Mouse (Mus musculus) heart, embryonic 11.5 days (tissue): Measurements from ENCODE around the gene Lad1. TPM values are rescaled to one million over a fixed set of nuclear protein-coding genes. Genes with fewer than 3 reads are reported as not detected.

Experiments
- ATAC-seq: fragments of 200-750 bp; cut with Nextera tagmentation; replicated peaks from 2 replicates; pipeline ENCODE4 v1.8.0; 2017; ENCODE audit warnings: moderate library complexity; ENCODE audit not compliant: insufficient number of reproducible peaks, low FRiP score, low TSS enrichment
- H3K27ac ChIP-seq: fragments of 300-500 bp; sonication (generic); 2 replicates; pipeline ENCODE4 v1.5.1; 2014; ENCODE audit warnings: mild to moderate bottlenecking, low read depth, low read length
- H3K27me3 ChIP-seq: fragments of 300-500 bp; sonication (generic); 2 replicates; pipeline ENCODE4 v1.6.1; 2014; ENCODE audit warnings: mild to moderate bottlenecking, low read length, mixed read lengths; ENCODE audit not compliant: control insufficient read depth, insufficient read depth
- H3K36me3 ChIP-seq: fragments of 300-500 bp; sonication (generic); 2 replicates; pipeline ENCODE4 v1.6.1; 2014; ENCODE audit warnings: mild to moderate bottlenecking, low read length, moderate library complexity, mixed read lengths; ENCODE audit not compliant: control insufficient read depth, insufficient read depth
- H3K4me1 ChIP-seq: fragments of 300-500 bp; sonication (generic); 2 replicates; pipeline ENCODE4 v1.6.1; 2014; ENCODE audit warnings: low read length; ENCODE audit not compliant: control insufficient read depth, insufficient read depth
- H3K4me2 ChIP-seq: fragments of 300-500 bp; sonication (generic); 2 replicates; pipeline ENCODE4 v1.6.1; 2014; ENCODE audit warnings: mild to moderate bottlenecking, moderate library complexity
- H3K4me3 ChIP-seq: fragments of 300-500 bp; sonication (generic); 2 replicates; pipeline ENCODE4 v1.5.1; 2014; ENCODE audit warnings: low read depth, low read length
- H3K9ac ChIP-seq: fragments of 300-500 bp; sonication (generic); 2 replicates; pipeline ENCODE4 v1.6.1; 2014; ENCODE audit warnings: mild to moderate bottlenecking, low read depth, low read length, moderate library complexity
- H3K9me3 ChIP-seq: fragments of 300-500 bp; sonication (generic); replicated peaks from 2 replicates; pipeline ENCODE4 v1.6.1; 2016; ENCODE audit warnings: low read length; ENCODE audit not compliant: control insufficient read depth
- WGBS: fragments of 180-500 bp; shearing (Covaris S2); extraction: QIAGEN DNeasy Blood & Tissue Kit; methylation state at CpG from one replicate; pipeline ENCODE4 v1.1.7; 2014; ENCODE audit not compliant: insufficient replicate concordance; 5-methylcytosine and 5-hydroxymethylcytosine counted together
- polyA plus RNA-seq: library from polyadenylated mRNA; unstranded; fragments of >200 nt; fragmentation: Nextera tagmentation; extraction: Ambion mirVana; gene quantifications from 2 replicates; pipeline ENCODE4 v1.2.1, GENCODE M21; 2014

Lad1 gene
- polyA plus RNA-seq, 1 experiment from 2014 or later: 2.3 TPM

DNA sequence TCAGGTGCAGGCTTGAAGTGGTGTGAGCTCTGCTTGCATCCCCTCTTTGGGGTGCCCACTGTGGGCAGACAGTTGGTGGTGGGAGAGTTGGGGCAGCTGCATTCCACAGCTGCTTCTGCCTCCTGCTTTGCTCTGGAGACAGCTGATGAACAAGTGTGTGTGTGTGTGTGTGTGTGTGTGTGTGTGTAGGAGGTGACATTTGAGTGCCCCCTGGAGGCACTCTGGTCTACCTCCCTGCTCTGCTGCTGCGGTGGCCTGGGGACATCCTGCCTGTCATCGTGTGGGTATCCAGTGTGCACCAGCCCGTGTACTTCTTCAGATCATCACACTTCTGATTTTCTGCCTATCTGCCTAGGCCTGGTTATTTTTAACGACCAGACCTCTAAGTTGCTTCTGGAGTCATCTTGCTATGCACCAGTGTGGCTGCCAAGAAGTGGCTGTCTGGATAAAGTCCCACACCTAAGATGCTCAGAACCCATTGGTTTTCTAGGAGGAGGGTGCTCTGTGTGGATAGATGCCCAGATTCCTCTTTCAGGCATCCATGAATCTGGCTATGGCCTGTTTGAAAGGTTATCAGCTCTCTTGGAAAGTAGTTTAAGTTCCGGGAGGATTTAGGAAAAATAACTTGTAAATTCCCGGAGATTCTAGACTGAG, 15.9 kb downstream of the Lad1 start:
- no peak overlapping the region for H3K4me3 ChIP-seq
- WGBS: 40% methylated on average over 6 of the region's 6 CpGs
- H3K36me3 ChIP-seq: no peaks in the 10 kb centered on the region
- H3K9ac ChIP-seq: no peak overlapping the region
- H3K4me1 ChIP-seq: peaks cover 61% of the 10 kb centered on the region
- H3K9me3 ChIP-seq: no peaks in the 10 kb centered on the region
- H3K27me3 ChIP-seq: peaks cover 4% of the 10 kb centered on the region; the same call in 1 of the 2 replicates
- ATAC-seq: no peak
- peak overlapping the region; percentile 80 for H3K27ac ChIP-seq
- no peak overlapping the region for H3K4me2 ChIP-seq

DNA sequence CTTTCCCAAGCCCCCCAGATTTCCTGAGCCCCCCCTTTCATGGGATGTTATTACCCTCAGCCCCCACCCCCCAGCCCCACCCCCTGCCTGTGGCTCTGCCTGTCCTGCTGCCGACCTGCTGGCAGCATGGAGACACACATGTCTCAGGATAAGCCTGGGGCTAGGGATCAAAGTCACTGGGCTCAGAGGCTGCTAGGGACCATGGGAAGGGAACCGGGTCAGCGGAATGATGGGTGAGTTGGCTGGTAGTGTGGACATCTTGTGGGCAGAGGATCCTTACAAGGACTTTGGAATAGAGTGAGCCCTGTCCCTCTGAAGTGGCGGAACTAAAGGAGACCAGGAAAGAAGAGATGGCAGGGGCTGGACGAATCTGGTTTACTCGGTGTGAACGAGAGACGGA, 16.6 kb downstream of the Lad1 start:
- H3K4me1 ChIP-seq: peaks cover 57% of the 10 kb centered on the region
- H3K9me3 ChIP-seq: no peaks in the 10 kb centered on the region
- ATAC-seq: no peak
- H3K27me3 ChIP-seq: peaks cover 4% of the 10 kb centered on the region; the same call in 1 of the 2 replicates
- 58% methylated on average over 8 of the region's 8 CpGs for WGBS
- peak overlapping the region; percentile 80 for H3K27ac ChIP-seq
- H3K36me3 ChIP-seq: no peaks in the 10 kb centered on the region
- no peak overlapping the region for H3K4me3 ChIP-seq
- peak overlapping the region; percentile 29; the same call in 1 of the 2 replicates for H3K9ac ChIP-seq
- H3K4me2 ChIP-seq: no peak overlapping the region

DNA sequence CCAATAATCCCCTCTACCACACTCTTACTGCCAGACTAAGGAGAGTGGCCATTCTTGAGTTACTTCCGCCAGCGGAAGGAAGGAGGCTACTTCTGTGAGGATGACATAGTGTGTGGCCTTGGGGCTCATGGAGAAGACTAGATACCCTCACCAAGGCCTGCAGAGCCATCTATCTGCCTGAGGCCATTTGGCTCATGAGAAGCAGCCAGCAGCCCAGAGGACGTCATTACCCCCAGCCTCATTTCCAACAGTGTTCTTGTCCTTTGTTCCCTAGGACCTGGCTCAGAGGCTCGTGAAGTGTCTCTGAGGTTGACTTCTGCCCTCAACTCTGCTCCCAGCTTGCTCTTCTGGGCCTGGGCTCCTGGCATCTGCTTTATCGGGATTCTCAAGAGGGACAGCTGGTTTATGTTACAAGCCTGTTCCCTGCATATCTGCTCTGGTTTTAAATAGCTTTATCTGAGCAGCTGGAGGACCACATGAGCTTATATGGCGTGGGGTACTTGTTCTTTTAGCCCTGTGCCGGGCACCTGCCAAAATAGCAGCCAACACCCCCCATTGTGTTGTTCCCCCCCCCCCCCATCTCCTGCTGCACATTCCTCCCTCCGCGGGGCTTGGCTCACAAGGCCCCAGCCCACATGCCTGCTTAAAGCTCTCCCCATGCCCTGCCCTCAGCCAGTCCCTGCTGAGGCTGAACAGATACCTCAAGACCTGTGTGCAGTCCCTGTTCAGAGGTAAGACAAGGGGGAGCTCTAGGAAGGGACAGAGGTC, 17.5 kb downstream of the Lad1 start, which contains the start of gene Tnnt2:
Gene Tnnt2 (plus strand): TSS at position 639 of the 768 bp plus-strand sequence.
- H3K36me3 ChIP-seq: no peaks in the 10 kb centered on the region
- H3K9ac ChIP-seq: peak within 1 kb of the TSS; percentile 98
- peak; percentile 79 for ATAC-seq
- peak within 1 kb of the TSS; percentile 77 for H3K4me2 ChIP-seq
- H3K4me3 ChIP-seq: peak within 1 kb of the TSS; percentile 66
- H3K27me3 ChIP-seq: peaks cover 4% of the 10 kb centered on the region; the same call in 1 of the 2 replicates
- no peaks in the 10 kb centered on the region for H3K9me3 ChIP-seq
- H3K27ac ChIP-seq: peak within 1 kb of the TSS; percentile 99
- WGBS: 14% methylated on average over 9 of the region's 9 CpGs
- peaks cover 58% of the 10 kb centered on the region for H3K4me1 ChIP-seq

DNA sequence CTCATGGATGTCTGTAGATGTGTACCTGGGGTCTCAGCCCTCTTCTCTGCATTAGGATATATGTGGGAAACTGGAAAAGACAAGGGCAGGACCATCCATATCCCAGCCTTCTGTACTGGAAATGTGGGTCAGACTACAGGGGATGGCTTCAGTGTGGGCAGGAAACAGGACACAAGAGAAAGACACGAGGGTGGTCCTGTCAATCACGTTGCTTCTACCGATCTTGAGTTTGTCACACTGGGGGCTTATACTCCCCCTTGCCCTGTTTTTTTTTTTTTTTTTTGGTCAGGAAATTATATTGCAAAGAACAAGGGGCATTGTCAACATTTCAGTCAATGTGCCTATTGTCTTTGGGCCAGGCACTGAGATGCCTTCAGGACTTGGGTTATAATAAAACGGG, 20.2 kb downstream of the Lad1 start:
- Histone ChIP-seq H3K4me3 (peak overlapping the region; percentile 66), H3K27me3 (no peaks in the 10 kb centered on the region), H3K4me2 (peak overlapping the region; percentile 77), H3K9me3 (no peaks in the 10 kb centered on the region), H3K4me1 (peaks cover 69% of the 10 kb centered on the region), H3K27ac (peak overlapping the region; percentile 99), H3K36me3 (no peaks in the 10 kb centered on the region), H3K9ac (peak overlapping the region; percentile 98)
- 28% methylated on average over 4 of the region's 4 CpGs for WGBS
- no peak for ATAC-seq

GRCm38 (mm10) chr1:135839065-135839464, 20.7 kb downstream of the Lad1 start:
- H3K36me3 ChIP-seq: no peaks in the 10 kb centered on the region
- ATAC-seq: no peak
- peak overlapping the region; percentile 77 for H3K4me2 ChIP-seq
- H3K9me3 ChIP-seq: no peaks in the 10 kb centered on the region
- no peaks in the 10 kb centered on the region for H3K27me3 ChIP-seq
- peak overlapping the region; percentile 66 for H3K4me3 ChIP-seq
- H3K9ac ChIP-seq: peak overlapping the region; percentile 98
- peak overlapping the region; percentile 99 for H3K27ac ChIP-seq
- 45% methylated on average over 6 of the region's 6 CpGs for WGBS
- H3K4me1 ChIP-seq: peaks cover 69% of the 10 kb centered on the region

DNA sequence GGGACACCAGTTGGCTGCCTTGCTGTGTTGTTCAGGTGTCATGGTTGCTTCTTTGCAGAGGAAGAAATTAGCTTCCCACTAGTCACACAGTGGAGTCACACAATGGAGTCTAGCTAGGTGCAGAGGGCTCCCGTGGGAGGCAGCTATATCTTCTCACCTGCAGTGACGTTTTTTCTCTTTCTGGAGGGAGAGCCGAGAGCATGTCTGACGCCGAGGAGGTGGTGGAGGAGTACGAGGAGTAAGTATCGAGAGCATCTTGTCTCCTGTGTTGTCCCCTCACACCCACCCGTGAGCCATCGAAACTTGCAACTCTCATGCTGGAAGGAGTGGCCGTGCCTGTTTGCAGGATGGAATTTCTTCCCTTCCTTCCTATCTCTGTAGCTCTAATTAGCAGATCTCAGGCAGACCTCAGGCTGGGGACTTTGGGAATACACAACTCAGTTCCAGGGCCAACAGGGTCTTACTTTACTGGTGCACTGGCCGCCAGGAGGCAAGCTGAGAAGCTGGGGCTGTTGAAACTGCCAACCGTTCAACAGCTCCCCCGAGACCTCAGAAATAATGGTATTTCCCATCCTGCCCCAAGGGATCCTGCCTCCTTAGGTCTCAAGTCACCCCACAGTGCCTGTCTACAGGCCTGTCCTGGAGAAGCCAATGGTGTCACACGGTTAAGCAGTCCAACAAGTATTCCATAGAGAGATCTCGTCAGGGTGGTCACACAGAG, 22.4 kb downstream of the Lad1 start:
- Histone ChIP-seq H3K4me2 (peak overlapping the region; percentile 77), H3K27me3 (no peaks in the 10 kb centered on the region), H3K9ac (peak overlapping the region; percentile 54), H3K36me3 (no peaks in the 10 kb centered on the region), H3K4me1 (peaks cover 66% of the 10 kb centered on the region), H3K9me3 (no peaks in the 10 kb centered on the region), H3K4me3 (0 out of 2 replicates have a peak overlapping the region, but pooled peaks have one; percentile 0), H3K27ac (peak overlapping the region; percentile 66)
- no peak for ATAC-seq
- WGBS: 44% methylated on average over 15 of the region's 15 CpGs

DNA sequence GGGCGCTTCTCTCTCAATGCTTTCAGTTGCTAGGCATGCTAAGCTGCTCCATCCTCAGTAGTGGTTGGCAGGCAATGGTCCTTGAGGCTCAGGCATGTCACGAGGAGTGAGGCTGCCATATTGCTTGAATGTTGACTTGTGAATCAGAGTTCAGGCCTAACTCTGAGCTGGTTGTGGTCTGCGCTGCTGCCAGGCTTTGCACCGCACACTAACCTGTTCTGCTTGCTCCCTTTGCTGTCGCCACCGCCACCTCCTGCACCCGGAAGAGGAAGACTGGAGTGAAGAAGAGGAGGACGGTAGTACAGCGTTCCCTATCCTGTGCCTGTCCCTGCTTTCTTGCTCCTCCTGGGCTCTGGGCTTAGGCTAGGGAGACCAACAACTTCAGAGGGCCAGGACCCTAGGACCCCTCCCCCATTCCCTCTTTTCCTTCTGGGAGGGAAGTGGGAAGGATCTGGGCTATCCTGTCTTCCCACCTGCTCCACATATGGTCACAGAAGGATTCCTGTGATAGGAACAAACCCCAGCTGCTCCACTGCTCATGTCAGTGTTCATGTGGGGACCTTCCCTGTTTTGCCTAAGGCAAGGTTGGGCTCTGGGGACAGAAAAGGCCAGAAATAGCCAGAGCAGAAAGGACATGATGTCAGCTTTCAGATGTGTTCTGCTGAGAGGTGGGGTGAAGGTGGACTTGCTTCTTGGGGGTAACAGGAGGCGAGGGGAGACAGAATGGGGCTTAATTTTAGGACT, 25.3 kb downstream of the Lad1 start:
- no peaks in the 10 kb centered on the region for H3K27me3 ChIP-seq
- WGBS: 82% methylated on average over 10 of the region's 10 CpGs
- 0 out of 2 replicates have a peak overlapping the region, but pooled peaks have one; percentile 47 for H3K9ac ChIP-seq
- peaks cover 67% of the 10 kb centered on the region for H3K4me1 ChIP-seq
- peak overlapping the region; percentile 79 for H3K27ac ChIP-seq
- H3K4me2 ChIP-seq: peak overlapping the region; percentile 31; the same call in 1 of the 2 replicates
- H3K9me3 ChIP-seq: no peaks in the 10 kb centered on the region
- H3K36me3 ChIP-seq: no peaks in the 10 kb centered on the region; the same call in 1 of the 2 replicates
- H3K4me3 ChIP-seq: no peak overlapping the region
- ATAC-seq: no peak

- no peak for ATAC-seq
- 0 out of 2 replicates have a peak overlapping the region, but pooled peaks have one; percentile 49 for H3K9ac ChIP-seq
- H3K4me1 ChIP-seq: peaks cover 66% of the 10 kb centered on the region
- H3K9me3 ChIP-seq: no peaks in the 10 kb centered on the region
- no peaks in the 10 kb centered on the region for H3K27me3 ChIP-seq
- H3K27ac ChIP-seq: peak overlapping the region; percentile 79
- 30% methylated on average over 6 of the region's 6 CpGs for WGBS
- H3K36me3 ChIP-seq: no peaks in the 10 kb centered on the region; the same call in 1 of the 2 replicates
- no peak overlapping the region for H3K4me3 ChIP-seq
- peak overlapping the region; percentile 31 for H3K4me2 ChIP-seq
Measured at GRCm38 (mm10) chr1:135844481-135844880, 26.1 kb downstream of the Lad1 start.
